Mouse (Mus musculus): ENCODE results near the gene Ift20. TPM values are rescaled to one million over a fixed set of nuclear protein-coding genes. Genes with fewer than 3 reads are reported as not detected.

The Ift20 gene
- polyA plus RNA-seq, 1 experiment from 2014 or later: 142 TPM

- ATAC-seq (ENCODE audit: insufficient read depth, low FRiP score, low read depth): no peak
- Histone ChIP-seq H3K4me3 (replicated peaks) (no peak within 1 kb of the TSS), H3K27me3 (replicated peaks) (peaks cover 13% of the 10 kb centered on the region; the same call in 1 of the 2 replicates), H3K36me3 (peaks cover 4% of the 10 kb centered on the region; the same call in 1 of the 2 replicates), H3K4me2 (no peak within 1 kb of the TSS), H3K9ac (no peak within 1 kb of the TSS), H3K9me3 (no peaks in the 10 kb centered on the region), H3K4me1 (0 out of 2 replicates have a peak, but pooled peaks cover 3% of the 10 kb centered on the region), H3K27ac (no peak within 1 kb of the TSS)
- 69% methylated on average over 7 of the region's 7 CpGs for WGBS
Measured at GRCm38 (mm10) chr11:78502909-78503650, 33.1 kb upstream of the Ift20 start, which contains the start of gene Sebox. TSS of gene Sebox (plus strand) at chr11:78503447.

- no peak for ATAC-seq (ENCODE audit: insufficient read depth, low FRiP score, low read depth)
- Histone ChIP-seq H3K4me3 (replicated peaks) (no peak overlapping the region), H3K9me3 (no peaks in the 10 kb centered on the region), H3K4me1 (no peaks in the 10 kb centered on the region), H3K4me2 (no peak overlapping the region), H3K36me3 (peaks cover 11% of the 10 kb centered on the region), H3K27me3 (replicated peaks) (0 out of 2 replicates have a peak, but pooled peaks cover 5% of the 10 kb centered on the region), H3K27ac (no peak overlapping the region), H3K9ac (no peak overlapping the region)
- 82% methylated on average over 3 of the region's 3 CpGs for WGBS
Measured at GRCm38 (mm10) chr11:78505430-78505829, 30.7 kb upstream of the Ift20 start.

GRCm38 (mm10) chr11:78509148-78509547 is 27.0 kb upstream of the Ift20 start:
- WGBS: 77% methylated on average over 5 of the region's 5 CpGs
- Histone ChIP-seq H3K27me3 (replicated peaks) (no peaks in the 10 kb centered on the region), H3K4me1 (peaks cover 5% of the 10 kb centered on the region; the same call in 1 of the 2 replicates), H3K36me3 (peaks cover 11% of the 10 kb centered on the region), H3K4me3 (replicated peaks) (no peak overlapping the region), H3K27ac (no peak overlapping the region), H3K4me2 (no peak overlapping the region), H3K9ac (no peak overlapping the region), H3K9me3 (no peaks in the 10 kb centered on the region)
- no peak for ATAC-seq (ENCODE audit: insufficient read depth, low FRiP score, low read depth)

GRCm38 (mm10) chr11:78512025-78512957 is 23.9 kb upstream of the Ift20 start, which contains the start of the genes Tmem199 and Poldip2:
TSS of gene Tmem199 (minus strand) at chr11:78512172.
TSS of gene Poldip2 (plus strand) at chr11:78512193.
- Histone ChIP-seq H3K36me3 (peaks cover 31% of the 10 kb centered on the region), H3K27ac (peak within 1 kb of the TSS; percentile 70), H3K9ac (peak within 1 kb of the TSS; percentile 98), H3K4me3 (replicated peaks) (peak within 1 kb of the TSS; percentile 96), H3K27me3 (replicated peaks) (no peaks in the 10 kb centered on the region), H3K9me3 (no peaks in the 10 kb centered on the region), H3K4me2 (peak within 1 kb of the TSS; percentile 87), H3K4me1 (peaks cover 5% of the 10 kb centered on the region; the same call in 1 of the 2 replicates)
- peak; percentile 95 for ATAC-seq (ENCODE audit: insufficient read depth, low FRiP score, low read depth)
- under 1% methylated on average over 66 of the region's 67 CpGs for WGBS

GRCm38 (mm10) chr11:78513106-78513790 is 22.9 kb upstream of the Ift20 start:
- Histone ChIP-seq H3K4me3 (replicated peaks) (peak overlapping the region; percentile 96), H3K4me1 (peaks cover 5% of the 10 kb centered on the region; the same call in 1 of the 2 replicates)
- 74% methylated on average over 3 of the region's 3 CpGs for WGBS

GRCm38 (mm10) chr11:78515549-78516325 is 20.4 kb upstream of the Ift20 start:
- Histone ChIP-seq H3K27ac (no peak overlapping the region), H3K36me3 (peaks cover 45% of the 10 kb centered on the region), H3K4me1 (peaks cover 5% of the 10 kb centered on the region; the same call in 1 of the 2 replicates), H3K9ac (no peak overlapping the region), H3K27me3 (replicated peaks) (no peaks in the 10 kb centered on the region), H3K4me3 (replicated peaks) (no peak overlapping the region), H3K4me2 (no peak overlapping the region), H3K9me3 (no peaks in the 10 kb centered on the region)
- no peak for ATAC-seq (ENCODE audit: insufficient read depth, low FRiP score, low read depth)
- 62% methylated on average over 2 of the region's 2 CpGs for WGBS

More at GRCm38 (mm10) chr11:78513106-78513790, 22.9 kb upstream of the Ift20 start:
- Histone ChIP-seq H3K27me3 (replicated peaks) (no peaks in the 10 kb centered on the region), H3K9ac (peak overlapping the region; percentile 98; the same call in 1 of the 2 replicates), H3K4me2 (peak overlapping the region; percentile 87), H3K36me3 (peaks cover 38% of the 10 kb centered on the region), H3K9me3 (no peaks in the 10 kb centered on the region), H3K27ac (no peak overlapping the region)
- ATAC-seq (ENCODE audit: insufficient read depth, low FRiP score, low read depth): no peak

GRCm38 (mm10) chr11:78518931-78519330 is 17.2 kb upstream of the Ift20 start:
- H3K4me2 ChIP-seq: no peak overlapping the region
- H3K4me1 ChIP-seq: no peaks in the 10 kb centered on the region
- H3K9me3 ChIP-seq: no peaks in the 10 kb centered on the region
- no peak overlapping the region for H3K9ac ChIP-seq
- H3K4me3 ChIP-seq (replicated peaks): no peak overlapping the region
- no peaks in the 10 kb centered on the region for H3K27me3 ChIP-seq (replicated peaks)
- no peak for ATAC-seq (ENCODE audit: insufficient read depth, low FRiP score, low read depth)
- peaks cover 74% of the 10 kb centered on the region for H3K36me3 ChIP-seq
- H3K27ac ChIP-seq: no peak overlapping the region
- WGBS: 85% methylated on average over 10 of the region's 10 CpGs

- no peak overlapping the region for H3K4me2 ChIP-seq
- no peaks in the 10 kb centered on the region for H3K4me1 ChIP-seq
- H3K9me3 ChIP-seq: no peaks in the 10 kb centered on the region
- no peaks in the 10 kb centered on the region for H3K27me3 ChIP-seq (replicated peaks)
- H3K36me3 ChIP-seq: peaks cover 75% of the 10 kb centered on the region
- 88% methylated on average over 3 of the region's 3 CpGs for WGBS
- no peak overlapping the region for H3K9ac ChIP-seq
- H3K27ac ChIP-seq: no peak overlapping the region
- no peak for ATAC-seq (ENCODE audit: insufficient read depth, low FRiP score, low read depth)
- no peak overlapping the region for H3K4me3 ChIP-seq (replicated peaks)
Measured at GRCm38 (mm10) chr11:78521880-78522279, 14.3 kb upstream of the Ift20 start.

- peaks cover 77% of the 10 kb centered on the region for H3K36me3 ChIP-seq
- no peak overlapping the region for H3K4me2 ChIP-seq
- H3K4me1 ChIP-seq: no peaks in the 10 kb centered on the region
- no peak overlapping the region for H3K27ac ChIP-seq
- no peaks in the 10 kb centered on the region for H3K27me3 ChIP-seq (replicated peaks)
- ATAC-seq (ENCODE audit: insufficient read depth, low FRiP score, low read depth): no peak
- no peaks in the 10 kb centered on the region for H3K9me3 ChIP-seq
- WGBS: 91% methylated on average over 1 of the region's 1 CpGs
- no peak overlapping the region for H3K4me3 ChIP-seq (replicated peaks)
- no peak overlapping the region for H3K9ac ChIP-seq
Measured at GRCm38 (mm10) chr11:78522481-78522997, 13.6 kb upstream of the Ift20 start.

GRCm38 (mm10) chr11:78523241-78523955 is 12.8 kb upstream of the Ift20 start:
- Histone ChIP-seq H3K36me3 (peaks cover 76% of the 10 kb centered on the region), H3K9ac (no peak overlapping the region), H3K27me3 (replicated peaks) (no peaks in the 10 kb centered on the region), H3K27ac (no peak overlapping the region), H3K4me2 (no peak overlapping the region), H3K4me3 (replicated peaks) (no peak overlapping the region), H3K4me1 (no peaks in the 10 kb centered on the region), H3K9me3 (no peaks in the 10 kb centered on the region)
- no peak for ATAC-seq (ENCODE audit: insufficient read depth, low FRiP score, low read depth)
- WGBS: 86% methylated on average over 9 of the region's 9 CpGs

Measured in stomach, embryonic 15.5 days (tissue).